Mouse (Mus musculus): ENCODE measurements at regions not wholly inside any gene's neighbourhood (a gene's known extent, or its start where the extent isn't known, plus 50 kb on each side); places are given as distances from the start of the nearest gene placed in this dataset.

GRCm38 (mm10) chr15:43784171-43784570 is 3650.0 kb downstream of the 9330182O14Rik start:
- DNase-seq: no peak

- DNase-seq: no peak
Observed at GRCm38 (mm10) chr15:43803342-43803741, 3669.2 kb downstream of the 9330182O14Rik start.

All from adrenal gland, postnatal 36 days (tissue).